Mouse (Mus musculus) midbrain, embryonic 16.5 days (tissue): Measurements from ENCODE around the gene Olfr458. TPM values are rescaled to one million over a fixed set of nuclear protein-coding genes. Genes with fewer than 3 reads are reported as not detected.

Source experiments
- ATAC-seq: fragments of 200-750 bp; cut with Nextera tagmentation; 2 replicates; pipeline ENCODE4 v1.8.0; 2017; ENCODE audit warnings: moderate TSS enrichment
- H3K27ac ChIP-seq: fragments of 300-500 bp; sonication (generic); 2 replicates; pipeline ENCODE4 v1.5.1; 2014; ENCODE audit warnings: mild to moderate bottlenecking, low read length, mixed read lengths
- H3K27me3 ChIP-seq: fragments of 300-500 bp; sonication (generic); 2 replicates; pipeline ENCODE4 v1.6.1; 2014; ENCODE audit warnings: low read depth, low read length, mixed read lengths; ENCODE audit not compliant: control insufficient read depth, insufficient read depth
- H3K36me3 ChIP-seq: fragments of 300-500 bp; sonication (generic); 2 replicates; pipeline ENCODE4 v1.6.1; 2014; ENCODE audit warnings: mild to moderate bottlenecking, low read length, moderate library complexity, mixed read lengths; ENCODE audit not compliant: control insufficient read depth, insufficient read depth
- H3K4me1 ChIP-seq: fragments of 300-500 bp; sonication (generic); 2 replicates; pipeline ENCODE4 v1.6.1; 2014; ENCODE audit warnings: mild to moderate bottlenecking, low read length, mixed read lengths; ENCODE audit not compliant: control insufficient read depth, insufficient read depth
- H3K4me2 ChIP-seq: fragments of 300-500 bp; sonication (generic); 2 replicates; pipeline ENCODE4 v1.6.1; 2014; ENCODE audit warnings: mild to moderate bottlenecking, low read length, mixed read lengths
- H3K4me3 ChIP-seq: fragments of 300-500 bp; sonication (generic); 2 replicates; pipeline ENCODE4 v1.5.1; 2014; ENCODE audit warnings: low read depth, mild to moderate bottlenecking, low read length, moderate library complexity, mixed read lengths
- H3K9ac ChIP-seq: fragments of 300-500 bp; sonication (generic); 2 replicates; pipeline ENCODE4 v1.6.1; 2014; ENCODE audit warnings: low read depth, low read length, mixed read lengths
- H3K9me3 ChIP-seq: fragments of 300-500 bp; sonication (generic); replicated peaks from 2 replicates; pipeline ENCODE4 v1.6.1; 2014; ENCODE audit warnings: mild to moderate bottlenecking, low read length, mixed read lengths; ENCODE audit not compliant: control insufficient read depth, poor library complexity, severe bottlenecking
- WGBS: fragments of 180-500 bp; shearing (Covaris S2); extraction: QIAGEN DNeasy Blood & Tissue Kit; methylation state at CpG from one replicate; pipeline ENCODE4 v1.1.7; 2014; 5-methylcytosine and 5-hydroxymethylcytosine counted together
- polyA plus RNA-seq: library from polyadenylated mRNA; unstranded; fragments of >200 nt; fragmentation: Nextera tagmentation; extraction: Ambion mirVana; gene quantifications from 2 replicates; pipeline ENCODE4 v1.2.1, GENCODE M21; 2015

The Olfr458 gene
- polyA plus RNA-seq, 1 experiment from 2014 or later: not detected

GRCm38 (mm10) chr6:42447381-42447780 lies 17.6 kb downstream of the Olfr458 start:
- Histone ChIP-seq H3K4me2 (no peak overlapping the region), H3K9ac (no peak overlapping the region), H3K4me3 (no peak overlapping the region), H3K27ac (no peak overlapping the region), H3K36me3 (no peaks in the 10 kb centered on the region), H3K27me3 (no peaks in the 10 kb centered on the region), H3K9me3 (no peaks in the 10 kb centered on the region), H3K4me1 (no peaks in the 10 kb centered on the region)
- ATAC-seq: no peak
- 68% methylated on average over 2 of the region's 2 CpGs for WGBS

GRCm38 (mm10) chr6:42444491-42444890 lies 20.5 kb downstream of the Olfr458 start:
- ATAC-seq: no peak
- Histone ChIP-seq H3K27ac (no peak overlapping the region), H3K9me3 (no peaks in the 10 kb centered on the region), H3K4me1 (no peaks in the 10 kb centered on the region), H3K27me3 (no peaks in the 10 kb centered on the region), H3K4me2 (no peak overlapping the region), H3K36me3 (no peaks in the 10 kb centered on the region), H3K9ac (no peak overlapping the region), H3K4me3 (no peak overlapping the region)
- WGBS: 96% methylated on average over 2 of the region's 2 CpGs

- H3K9ac ChIP-seq: no peak overlapping the region
- no peaks in the 10 kb centered on the region for H3K4me1 ChIP-seq
- no peak overlapping the region for H3K4me2 ChIP-seq
- 72% methylated on average over 2 of the region's 2 CpGs for WGBS
- H3K27ac ChIP-seq: no peak overlapping the region
- no peaks in the 10 kb centered on the region for H3K36me3 ChIP-seq
- no peaks in the 10 kb centered on the region for H3K27me3 ChIP-seq
- H3K9me3 ChIP-seq: no peaks in the 10 kb centered on the region
- no peak for ATAC-seq
- no peak overlapping the region for H3K4me3 ChIP-seq
These were observed 23.6 kb downstream of the Olfr458 start for GRCm38 (mm10) chr6:42441395-42441794.

GRCm38 (mm10) chr6:42435490-42435889 lies 29.5 kb downstream of the Olfr458 start:
- no peak overlapping the region for H3K4me2 ChIP-seq

GRCm38 (mm10) chr6:42434446-42434845 lies 30.6 kb downstream of the Olfr458 start, which contains the start of gene Tas2r126:
Gene Tas2r126, plus strand, starts transcription at chr6:42434535.
- Histone ChIP-seq H3K27ac (no peak within 1 kb of the TSS), H3K27me3 (no peaks in the 10 kb centered on the region), H3K9me3 (no peaks in the 10 kb centered on the region), H3K9ac (no peak within 1 kb of the TSS), H3K36me3 (no peaks in the 10 kb centered on the region), H3K4me2 (no peak within 1 kb of the TSS), H3K4me3 (no peak within 1 kb of the TSS), H3K4me1 (no peaks in the 10 kb centered on the region)
- no peak for ATAC-seq
- 88% methylated on average over 6 of the region's 6 CpGs for WGBS

More at GRCm38 (mm10) chr6:42435490-42435889, 29.5 kb downstream of the Olfr458 start:
- ATAC-seq: no peak
- WGBS: 67% methylated on average over 2 of the region's 2 CpGs
- Histone ChIP-seq H3K27ac (no peak overlapping the region), H3K4me3 (no peak overlapping the region), H3K27me3 (no peaks in the 10 kb centered on the region), H3K4me1 (no peaks in the 10 kb centered on the region), H3K36me3 (no peaks in the 10 kb centered on the region), H3K9me3 (no peaks in the 10 kb centered on the region), H3K9ac (no peak overlapping the region)

GRCm38 (mm10) chr6:42433554-42433953 lies 31.4 kb downstream of the Olfr458 start:
- no peaks in the 10 kb centered on the region for H3K36me3 ChIP-seq
- H3K27me3 ChIP-seq: no peaks in the 10 kb centered on the region
- H3K4me3 ChIP-seq: no peak overlapping the region
- no peaks in the 10 kb centered on the region for H3K4me1 ChIP-seq
- WGBS: 57% methylated on average over 2 of the region's 2 CpGs
- ATAC-seq: no peak
- H3K9me3 ChIP-seq: no peaks in the 10 kb centered on the region
- no peak overlapping the region for H3K27ac ChIP-seq
- H3K4me2 ChIP-seq: no peak overlapping the region
- no peak overlapping the region for H3K9ac ChIP-seq

GRCm38 (mm10) chr6:42426337-42426736 lies 38.7 kb downstream of the Olfr458 start:
- Histone ChIP-seq H3K36me3 (no peaks in the 10 kb centered on the region), H3K4me2 (no peak overlapping the region), H3K9me3 (no peaks in the 10 kb centered on the region), H3K27me3 (no peaks in the 10 kb centered on the region), H3K27ac (no peak overlapping the region), H3K4me1 (no peaks in the 10 kb centered on the region), H3K4me3 (no peak overlapping the region), H3K9ac (no peak overlapping the region)
- WGBS: 88% methylated on average over 4 of the region's 4 CpGs
- no peak for ATAC-seq

GRCm38 (mm10) chr6:42424472-42424871 lies 40.5 kb downstream of the Olfr458 start:
- H3K9ac ChIP-seq: no peak overlapping the region
- no peak overlapping the region for H3K27ac ChIP-seq
- no peak for ATAC-seq
- H3K36me3 ChIP-seq: no peaks in the 10 kb centered on the region
- no peaks in the 10 kb centered on the region for H3K27me3 ChIP-seq
- no peak overlapping the region for H3K4me2 ChIP-seq
- no peak overlapping the region for H3K4me3 ChIP-seq
- WGBS: 95% methylated on average over 3 of the region's 3 CpGs
- H3K9me3 ChIP-seq: no peaks in the 10 kb centered on the region
- no peaks in the 10 kb centered on the region for H3K4me1 ChIP-seq

- Histone ChIP-seq H3K9ac (no peak overlapping the region), H3K4me3 (no peak overlapping the region), H3K9me3 (no peaks in the 10 kb centered on the region), H3K36me3 (no peaks in the 10 kb centered on the region), H3K27me3 (no peaks in the 10 kb centered on the region), H3K4me2 (no peak overlapping the region), H3K27ac (no peak overlapping the region), H3K4me1 (no peaks in the 10 kb centered on the region)
- 80% methylated on average over 2 of the region's 2 CpGs for WGBS
- no peak for ATAC-seq
These were observed 43.6 kb downstream of the Olfr458 start for GRCm38 (mm10) chr6:42421439-42421838.
